Mouse (Mus musculus): Measurements from ENCODE around the gene Syngr3. TPM values are rescaled to one million over a fixed set of nuclear protein-coding genes. Genes with fewer than 3 reads are reported as not detected.
A peak's percentile ranks its signal among the peaks of the same experiment; 100 is the strongest.
"Not testable (repeated sequence)": the region's sequence is repeated elsewhere in the genome, so short reads cannot be mapped to it uniquely, and the experiment has no call there.

Gene Syngr3
- polyA plus RNA-seq, 1 experiment from 2014 or later, result 196 TPM

- H3K27me3 ChIP-seq (ENCODE audit: control insufficient read depth, insufficient read depth, low read length), result no peaks in the 10 kb centered on the region
- no peak overlapping the region for H3K27ac ChIP-seq (ENCODE audit: low read depth, low read length)
- 34% methylated on average over 13 of the region's 13 CpGs for WGBS
- peaks cover 14% of the 10 kb centered on the region for H3K36me3 ChIP-seq (ENCODE audit: control insufficient read depth, insufficient read depth, low read length)
- H3K9ac ChIP-seq (replicated peaks; ENCODE audit: low read depth, low read length), result no peak overlapping the region
- H3K4me3 ChIP-seq (ENCODE audit: low read depth, low read length), result 0 out of 2 replicates have a peak overlapping the region, but pooled peaks have one; percentile 4
- peaks cover 28% of the 10 kb centered on the region for H3K4me1 ChIP-seq (ENCODE audit: control insufficient read depth, insufficient read depth, low read length)
- no peak for ATAC-seq (ENCODE audit: low read depth)
- H3K4me2 ChIP-seq (ENCODE audit: low read depth, low read length), result peak overlapping the region; percentile 81; the same call in 1 of the 2 replicates
- no peaks in the 10 kb centered on the region for H3K9me3 ChIP-seq (ENCODE audit: control insufficient read depth, low read length)
Observed at GRCm38 (mm10) chr17:24722220-24722924, 32.6 kb upstream of the Syngr3 start.

GRCm38 (mm10) chr17:24721383-24721955 lies 31.7 kb upstream of the Syngr3 start:
- Histone ChIP-seq H3K36me3 (ENCODE audit: control insufficient read depth, insufficient read depth, low read length) (peaks cover 14% of the 10 kb centered on the region), H3K4me2 (ENCODE audit: low read depth, low read length) (peak overlapping the region; percentile 71), H3K4me3 (ENCODE audit: low read depth, low read length) (peak overlapping the region; percentile 83; the same call in 1 of the 2 replicates), H3K9ac (replicated peaks; ENCODE audit: low read depth, low read length) (0 out of 2 replicates have a peak overlapping the region, but pooled peaks have one; percentile 32), H3K4me1 (ENCODE audit: control insufficient read depth, insufficient read depth, low read length) (peaks cover 28% of the 10 kb centered on the region)
- 74% methylated on average over 7 of the region's 7 CpGs for WGBS
- H3K9me3 ChIP-seq (ENCODE audit: control insufficient read depth, low read length); H3K27ac ChIP-seq (ENCODE audit: low read depth, low read length); ATAC-seq (ENCODE audit: low read depth); H3K27me3 ChIP-seq (ENCODE audit: control insufficient read depth, insufficient read depth, low read length): not testable (repeated sequence)

- Histone ChIP-seq H3K4me2 (ENCODE audit: low read depth, low read length) (peak overlapping the region; percentile 71), H3K4me3 (ENCODE audit: low read depth, low read length) (peak overlapping the region; percentile 83), H3K36me3 (ENCODE audit: control insufficient read depth, insufficient read depth, low read length) (peaks cover 19% of the 10 kb centered on the region), H3K9ac (replicated peaks; ENCODE audit: low read depth, low read length) (peak overlapping the region; percentile 83), H3K4me1 (ENCODE audit: control insufficient read depth, insufficient read depth, low read length) (peaks cover 28% of the 10 kb centered on the region)
- not testable (repeated sequence) for H3K27ac ChIP-seq (ENCODE audit: low read depth, low read length); ATAC-seq (ENCODE audit: low read depth); H3K9me3 ChIP-seq (ENCODE audit: control insufficient read depth, low read length); H3K27me3 ChIP-seq (ENCODE audit: control insufficient read depth, insufficient read depth, low read length)
- 1% methylated on average over 11 of the region's 11 CpGs for WGBS
Observed at GRCm38 (mm10) chr17:24720616-24721015, 30.9 kb upstream of the Syngr3 start.

GRCm38 (mm10) chr17:24719494-24720222 lies 29.9 kb upstream of the Syngr3 start:
- H3K27me3 ChIP-seq (ENCODE audit: control insufficient read depth, insufficient read depth, low read length), result no peaks in the 10 kb centered on the region
- H3K4me2 ChIP-seq (ENCODE audit: low read depth, low read length), result peak overlapping the region; percentile 71
- 0% methylated on average over 61 of the region's 61 CpGs for WGBS
- peak overlapping the region; percentile 87 for H3K27ac ChIP-seq (ENCODE audit: low read depth, low read length)
- ATAC-seq (ENCODE audit: low read depth), result peak; percentile 98
- peak overlapping the region; percentile 83 for H3K4me3 ChIP-seq (ENCODE audit: low read depth, low read length)
- peak overlapping the region; percentile 83 for H3K9ac ChIP-seq (replicated peaks; ENCODE audit: low read depth, low read length)
- H3K9me3 ChIP-seq (ENCODE audit: control insufficient read depth, low read length), result no peaks in the 10 kb centered on the region
- peaks cover 28% of the 10 kb centered on the region for H3K4me1 ChIP-seq (ENCODE audit: control insufficient read depth, insufficient read depth, low read length)
- H3K36me3 ChIP-seq (ENCODE audit: control insufficient read depth, insufficient read depth, low read length), result peaks cover 19% of the 10 kb centered on the region

- H3K27ac ChIP-seq (ENCODE audit: low read depth, low read length); H3K9me3 ChIP-seq (ENCODE audit: control insufficient read depth, low read length); ATAC-seq (ENCODE audit: low read depth); H3K27me3 ChIP-seq (ENCODE audit: control insufficient read depth, insufficient read depth, low read length): not testable (repeated sequence)
- H3K36me3 ChIP-seq (ENCODE audit: control insufficient read depth, insufficient read depth, low read length), result peaks cover 19% of the 10 kb centered on the region
- 65% methylated on average over 5 of the region's 5 CpGs for WGBS
- peak overlapping the region; percentile 83 for H3K4me3 ChIP-seq (ENCODE audit: low read depth, low read length)
- peak overlapping the region; percentile 83 for H3K9ac ChIP-seq (replicated peaks; ENCODE audit: low read depth, low read length)
- H3K4me2 ChIP-seq (ENCODE audit: low read depth, low read length), result peak overlapping the region; percentile 55
- H3K4me1 ChIP-seq (ENCODE audit: control insufficient read depth, insufficient read depth, low read length), result peaks cover 28% of the 10 kb centered on the region
Observed at GRCm38 (mm10) chr17:24718938-24719337, 29.2 kb upstream of the Syngr3 start.

- Histone ChIP-seq H3K36me3 (ENCODE audit: control insufficient read depth, insufficient read depth, low read length) (peaks cover 19% of the 10 kb centered on the region), H3K9me3 (ENCODE audit: control insufficient read depth, low read length) (no peaks in the 10 kb centered on the region), H3K4me1 (ENCODE audit: control insufficient read depth, insufficient read depth, low read length) (peaks cover 21% of the 10 kb centered on the region), H3K27me3 (ENCODE audit: control insufficient read depth, insufficient read depth, low read length) (no peaks in the 10 kb centered on the region), H3K4me2 (ENCODE audit: low read depth, low read length) (peak within 1 kb of the TSS; percentile 55), H3K9ac (replicated peaks; ENCODE audit: low read depth, low read length) (no peak within 1 kb of the TSS), H3K27ac (ENCODE audit: low read depth, low read length) (no peak within 1 kb of the TSS), H3K4me3 (ENCODE audit: low read depth, low read length) (peak within 1 kb of the TSS; percentile 83; the same call in 1 of the 2 replicates)
- ATAC-seq (ENCODE audit: low read depth), result no peak
- WGBS, result 86% methylated on average over 4 of the region's 4 CpGs
Observed at GRCm38 (mm10) chr17:24717943-24718342, 28.2 kb upstream of the Syngr3 start, which contains the start of the genes Rnf151 and Rps2. TSS of gene Rnf151 (minus strand) at chr17:24718063. TSS of gene Rps2 (plus strand) at chr17:24718116.

GRCm38 (mm10) chr17:24716166-24716682 lies 26.5 kb upstream of the Syngr3 start:
- Histone ChIP-seq H3K4me1 (ENCODE audit: control insufficient read depth, insufficient read depth, low read length) (peaks cover 6% of the 10 kb centered on the region; the same call in 1 of the 2 replicates), H3K27ac (ENCODE audit: low read depth, low read length) (no peak overlapping the region), H3K9ac (replicated peaks; ENCODE audit: low read depth, low read length) (no peak overlapping the region), H3K27me3 (ENCODE audit: control insufficient read depth, insufficient read depth, low read length) (no peaks in the 10 kb centered on the region), H3K36me3 (ENCODE audit: control insufficient read depth, insufficient read depth, low read length) (peaks cover 6% of the 10 kb centered on the region), H3K9me3 (ENCODE audit: control insufficient read depth, low read length) (no peaks in the 10 kb centered on the region), H3K4me3 (ENCODE audit: low read depth, low read length) (no peak overlapping the region), H3K4me2 (ENCODE audit: low read depth, low read length) (no peak overlapping the region)
- no peak for ATAC-seq (ENCODE audit: low read depth)
- 95% methylated on average over 15 of the region's 15 CpGs for WGBS

GRCm38 (mm10) chr17:24715556-24715955 lies 25.8 kb upstream of the Syngr3 start:
- no peak overlapping the region for H3K9ac ChIP-seq (replicated peaks; ENCODE audit: low read depth, low read length)
- peaks cover 5% of the 10 kb centered on the region; the same call in 1 of the 2 replicates for H3K4me1 ChIP-seq (ENCODE audit: control insufficient read depth, insufficient read depth, low read length)
- H3K36me3 ChIP-seq (ENCODE audit: control insufficient read depth, insufficient read depth, low read length), result 0 out of 2 replicates have a peak, but pooled peaks cover 4% of the 10 kb centered on the region
- no peak overlapping the region for H3K4me2 ChIP-seq (ENCODE audit: low read depth, low read length)
- H3K4me3 ChIP-seq (ENCODE audit: low read depth, low read length), result no peak overlapping the region
- no peaks in the 10 kb centered on the region for H3K9me3 ChIP-seq (ENCODE audit: control insufficient read depth, low read length)
- WGBS, result 50% methylated on average over 6 of the region's 6 CpGs
- ATAC-seq (ENCODE audit: low read depth), result no peak
- H3K27ac ChIP-seq (ENCODE audit: low read depth, low read length), result no peak overlapping the region
- H3K27me3 ChIP-seq (ENCODE audit: control insufficient read depth, insufficient read depth, low read length), result no peaks in the 10 kb centered on the region
